Mouse (Mus musculus): ENCODE data around the gene Zbtb42. TPM values are rescaled to one million over a fixed set of nuclear protein-coding genes. Genes with fewer than 3 reads are reported as not detected.
A peak's percentile ranks its signal among the peaks of the same experiment; 100 is the strongest.

Gene Zbtb42
- polyA plus RNA-seq, 1 experiment from 2014 or later: 5.1 TPM

GRCm38 (mm10) chr12:112663716-112664115 lies 14.9 kb upstream of the Zbtb42 start:
- WGBS: 69% methylated on average over 12 of the region's 12 CpGs
- peak overlapping the region; percentile 42 for H3K9ac ChIP-seq
- peak overlapping the region; percentile 92 for H3K27ac ChIP-seq
- H3K4me1 ChIP-seq: peaks cover 86% of the 10 kb centered on the region
- peak; percentile 12 for ATAC-seq (ENCODE audit: low FRiP score)
- H3K9me3 ChIP-seq: no peaks in the 10 kb centered on the region
- H3K36me3 ChIP-seq (replicated peaks): peaks cover 91% of the 10 kb centered on the region
- no peaks in the 10 kb centered on the region for H3K27me3 ChIP-seq
- peak overlapping the region; percentile 33 for H3K4me2 ChIP-seq
- H3K4me3 ChIP-seq (replicated peaks): no peak overlapping the region

DNA sequence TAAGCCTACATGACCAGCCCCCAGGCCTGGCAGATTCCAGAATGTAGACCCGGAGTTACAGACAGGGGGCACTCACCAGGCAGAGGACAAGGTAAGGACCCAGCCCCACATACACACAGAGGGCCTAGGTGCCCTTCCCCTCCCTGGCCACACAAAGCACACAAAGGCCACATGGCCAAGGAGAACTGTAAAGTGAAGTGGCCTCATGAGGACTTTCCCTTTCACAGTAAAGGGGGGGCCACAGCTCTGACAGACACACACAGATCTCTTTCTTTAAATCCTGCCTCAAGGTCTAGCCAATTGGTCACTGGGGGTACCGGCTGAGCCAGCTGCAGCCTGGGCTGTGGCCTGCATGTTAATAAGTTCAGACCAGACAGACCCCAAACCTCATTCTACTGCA lies 14.5 kb upstream of the Zbtb42 start:
- Histone ChIP-seq H3K27me3 (no peaks in the 10 kb centered on the region), H3K4me3 (replicated peaks) (no peak overlapping the region), H3K9ac (peak overlapping the region; percentile 42), H3K4me2 (peak overlapping the region; percentile 33), H3K36me3 (replicated peaks) (peaks cover 91% of the 10 kb centered on the region), H3K4me1 (peaks cover 84% of the 10 kb centered on the region), H3K9me3 (no peaks in the 10 kb centered on the region), H3K27ac (peak overlapping the region; percentile 92)
- WGBS: 15% methylated on average over 2 of the region's 2 CpGs
- peak; percentile 33 for ATAC-seq (ENCODE audit: low FRiP score)

GRCm38 (mm10) chr12:112664656-112665055 lies 14.0 kb upstream of the Zbtb42 start:
- H3K27me3 ChIP-seq: no peaks in the 10 kb centered on the region
- H3K27ac ChIP-seq: peak overlapping the region; percentile 92
- peak overlapping the region; percentile 21 for H3K9ac ChIP-seq
- H3K9me3 ChIP-seq: no peaks in the 10 kb centered on the region
- 62% methylated on average over 5 of the region's 5 CpGs for WGBS
- peak overlapping the region; percentile 33; the same call in 1 of the 2 replicates for H3K4me2 ChIP-seq
- H3K4me3 ChIP-seq (replicated peaks): no peak overlapping the region
- peaks cover 81% of the 10 kb centered on the region for H3K4me1 ChIP-seq
- H3K36me3 ChIP-seq (replicated peaks): peaks cover 91% of the 10 kb centered on the region
- no peak for ATAC-seq (ENCODE audit: low FRiP score)

GRCm38 (mm10) chr12:112665445-112665844 lies 13.2 kb upstream of the Zbtb42 start:
- H3K27me3 ChIP-seq: no peaks in the 10 kb centered on the region
- no peak overlapping the region for H3K4me3 ChIP-seq (replicated peaks)
- peak overlapping the region; percentile 92 for H3K27ac ChIP-seq
- peak overlapping the region; percentile 24; the same call in 1 of the 2 replicates for H3K4me2 ChIP-seq
- H3K36me3 ChIP-seq (replicated peaks): peaks cover 91% of the 10 kb centered on the region
- ATAC-seq (ENCODE audit: low FRiP score): peak; percentile 25; the same call in 1 of the 2 replicates
- peaks cover 78% of the 10 kb centered on the region for H3K4me1 ChIP-seq
- WGBS: 55% methylated on average over 18 of the region's 18 CpGs
- no peaks in the 10 kb centered on the region for H3K9me3 ChIP-seq
- H3K9ac ChIP-seq: peak overlapping the region; percentile 22

- peaks cover 78% of the 10 kb centered on the region for H3K4me1 ChIP-seq
- ATAC-seq (ENCODE audit: low FRiP score): no peak
These were observed 12.6 kb upstream of the Zbtb42 start for GRCm38 (mm10) chr12:112665881-112666544.

GRCm38 (mm10) chr12:112667619-112668297 lies 10.9 kb upstream of the Zbtb42 start:
- Histone ChIP-seq H3K27me3 (no peaks in the 10 kb centered on the region), H3K4me3 (replicated peaks) (no peak overlapping the region), H3K36me3 (replicated peaks) (peaks cover 79% of the 10 kb centered on the region), H3K9ac (no peak overlapping the region; the same call in 1 of the 2 replicates), H3K9me3 (no peaks in the 10 kb centered on the region), H3K4me1 (peaks cover 78% of the 10 kb centered on the region), H3K4me2 (no peak overlapping the region), H3K27ac (peak overlapping the region; percentile 56; the same call in 1 of the 2 replicates)
- WGBS: 86% methylated on average over 10 of the region's 10 CpGs
- ATAC-seq (ENCODE audit: low FRiP score): no peak

More at GRCm38 (mm10) chr12:112665881-112666544, 12.6 kb upstream of the Zbtb42 start:
- Histone ChIP-seq H3K4me2 (peak overlapping the region; percentile 24; the same call in 1 of the 2 replicates), H3K9ac (peak overlapping the region; percentile 22; the same call in 1 of the 2 replicates), H3K9me3 (no peaks in the 10 kb centered on the region), H3K27ac (peak overlapping the region; percentile 92), H3K27me3 (no peaks in the 10 kb centered on the region), H3K4me3 (replicated peaks) (no peak overlapping the region), H3K36me3 (replicated peaks) (peaks cover 91% of the 10 kb centered on the region)
- 88% methylated on average over 9 of the region's 9 CpGs for WGBS

DNA sequence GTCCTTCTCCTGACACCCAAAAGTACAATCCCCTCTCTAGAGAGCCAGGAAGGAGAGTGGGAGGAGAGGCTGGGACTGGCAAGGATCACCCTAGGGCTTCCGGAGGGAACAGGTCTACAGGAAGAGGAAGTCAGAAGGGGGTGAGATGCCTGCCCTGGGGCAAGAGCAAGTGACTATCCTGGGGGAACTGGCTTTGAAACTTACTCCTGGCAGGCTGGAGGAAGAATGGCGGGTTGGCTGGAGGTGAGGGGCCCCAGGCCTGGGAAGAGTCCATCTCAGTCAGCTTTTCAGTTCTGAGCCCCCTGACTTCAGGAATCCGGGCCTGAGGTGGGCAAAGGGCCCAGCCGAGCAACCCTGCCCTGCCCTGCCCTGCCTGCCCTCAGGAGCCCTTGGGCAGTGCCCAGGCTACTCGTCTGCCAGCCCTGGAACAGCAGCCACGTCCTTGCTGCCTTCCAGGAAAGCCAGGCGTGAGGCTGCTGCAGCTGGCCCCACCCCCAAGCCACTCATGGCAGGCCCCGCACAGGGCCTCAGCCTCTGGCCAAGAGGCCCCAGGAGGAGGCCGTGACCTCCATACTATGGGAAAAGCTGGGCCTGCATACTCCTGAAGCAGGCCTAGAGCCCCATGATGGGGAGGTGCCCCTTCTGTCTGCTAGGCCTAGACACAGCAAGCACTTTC lies 7.8 kb upstream of the Zbtb42 start:
- Histone ChIP-seq H3K27ac (no peak overlapping the region), H3K4me2 (0 out of 2 replicates have a peak overlapping the region, but pooled peaks have one; percentile 85), H3K9me3 (no peaks in the 10 kb centered on the region), H3K36me3 (replicated peaks) (peaks cover 56% of the 10 kb centered on the region), H3K27me3 (no peaks in the 10 kb centered on the region), H3K4me3 (replicated peaks) (no peak overlapping the region), H3K4me1 (peaks cover 66% of the 10 kb centered on the region), H3K9ac (no peak overlapping the region)
- no peak for ATAC-seq (ENCODE audit: low FRiP score)
- 59% methylated on average over 9 of the region's 9 CpGs for WGBS

GRCm38 (mm10) chr12:112671891-112672290 lies 6.7 kb upstream of the Zbtb42 start:
- WGBS: 83% methylated on average over 7 of the region's 7 CpGs

GRCm38 (mm10) chr12:112672744-112673575 lies 5.7 kb upstream of the Zbtb42 start:
- Histone ChIP-seq H3K4me2 (peak overlapping the region; percentile 85), H3K9me3 (no peaks in the 10 kb centered on the region), H3K9ac (peak overlapping the region; percentile 100)

More at GRCm38 (mm10) chr12:112671891-112672290, 6.7 kb upstream of the Zbtb42 start:
- 0 out of 2 replicates have a peak overlapping the region, but pooled peaks have one; percentile 100 for H3K9ac ChIP-seq
- peaks cover 55% of the 10 kb centered on the region for H3K4me1 ChIP-seq
- H3K4me3 ChIP-seq (replicated peaks): peak overlapping the region; percentile 97; the same call in 1 of the 2 replicates
- peaks cover 46% of the 10 kb centered on the region for H3K36me3 ChIP-seq (replicated peaks)
- H3K27ac ChIP-seq: peak overlapping the region; percentile 14; the same call in 1 of the 2 replicates
- ATAC-seq (ENCODE audit: low FRiP score): no peak
- H3K27me3 ChIP-seq: peaks cover under 1% of the 10 kb centered on the region; the same call in 1 of the 2 replicates
- peak overlapping the region; percentile 85 for H3K4me2 ChIP-seq
- no peaks in the 10 kb centered on the region for H3K9me3 ChIP-seq

DNA sequence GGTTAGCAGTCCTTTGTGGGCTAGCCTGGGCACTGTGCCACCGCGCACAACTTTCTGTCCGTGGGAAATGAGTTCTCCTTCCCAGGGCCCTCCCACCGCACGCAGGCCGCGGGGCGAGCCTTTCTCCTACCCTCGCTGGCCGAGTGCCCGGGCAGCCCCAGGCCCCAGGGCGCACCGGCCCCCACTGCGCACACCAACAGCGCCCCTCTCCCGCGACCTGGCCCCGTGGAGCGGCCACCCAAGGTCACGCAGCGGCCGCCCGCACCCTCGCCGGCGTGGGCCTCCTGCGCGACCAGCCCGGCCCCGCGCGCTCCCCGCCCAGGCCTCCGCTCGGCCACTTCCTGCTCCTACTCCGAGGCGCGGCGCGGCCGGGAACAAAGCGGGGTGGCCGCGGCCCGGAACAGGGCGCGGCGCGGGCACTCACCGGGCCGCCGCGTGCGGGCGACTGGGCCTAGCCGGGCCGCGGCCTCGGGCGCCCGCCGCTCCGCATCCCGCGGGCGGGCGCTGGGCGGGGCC lies 5.0 kb upstream of the Zbtb42 start:
- peak overlapping the region; percentile 94 for H3K27ac ChIP-seq
- ATAC-seq (ENCODE audit: low FRiP score): peak; percentile 25
- H3K9me3 ChIP-seq: no peaks in the 10 kb centered on the region
- peak overlapping the region; percentile 100 for H3K9ac ChIP-seq
- peaks cover 60% of the 10 kb centered on the region for H3K4me1 ChIP-seq
- peaks cover 18% of the 10 kb centered on the region for H3K27me3 ChIP-seq
- peak overlapping the region; percentile 85 for H3K4me2 ChIP-seq
- peak overlapping the region; percentile 97 for H3K4me3 ChIP-seq (replicated peaks)
- under 1% methylated on average over 34 of the region's 68 CpGs for WGBS
- H3K36me3 ChIP-seq (replicated peaks): peaks cover 28% of the 10 kb centered on the region

More at GRCm38 (mm10) chr12:112672744-112673575, 5.7 kb upstream of the Zbtb42 start:
- Histone ChIP-seq H3K36me3 (replicated peaks) (peaks cover 35% of the 10 kb centered on the region), H3K4me1 (peaks cover 53% of the 10 kb centered on the region), H3K4me3 (replicated peaks) (peak overlapping the region; percentile 97), H3K27ac (peak overlapping the region; percentile 94), H3K27me3 (peaks cover 11% of the 10 kb centered on the region)
- 8% methylated on average over 21 of the region's 21 CpGs for WGBS
- peak; percentile 31 for ATAC-seq (ENCODE audit: low FRiP score)
